Mouse (Mus musculus) Patski (cell line): ENCODE measurements around the gene Cav1. TPM values are rescaled to one million over a fixed set of nuclear protein-coding genes. Genes with fewer than 3 reads are reported as not detected.

ENCODE experiments used
- ATAC-seq: fragments of 100-300 bp; one replicate; pipeline ENCODE4 v1.8.0; 2021
- CTCF ChIA-PET: fragments of 350-600 bp; sonication (Branson Sonifier 250); formaldehyde crosslinking; loops from one replicate; lab custom pipeline; 2022; ENCODE audit warnings: inconsistent platforms; lab: Charles Lee
- POLR2A ChIA-PET: fragments of 350-600 bp; sonication (Branson Sonifier 250); formaldehyde crosslinking; loops from one replicate; lab custom pipeline; 2022; ENCODE audit warnings: antibody characterized with exemption, inconsistent platforms; lab: Charles Lee
- DNase-seq: peaks from one replicate; pipeline ENCODE4 v3.0.0-alpha.2; 2011; ENCODE audit warnings: low read depth, low spot score
- H3K27me3 ChIP-seq: fragments of 371-371 bp; one replicate; pipeline ENCODE4 v1.5.1; 2021
- CTCF ChIP-seq: fragments of 100-300 bp; IDR thresholded peaks from one replicate; pipeline ENCODE4 v1.5.1; 2021
- in situ Hi-C: fragments of 300-500 bp; cut with MboI; formaldehyde crosslinking; loops from 3 replicates; pipeline ENCODE4 v1.11.1; 2018; ENCODE audit warnings: low pct_unique_long_range_greater_than_20kb, mixed read lengths
- polyA plus RNA-seq: library from polyadenylated mRNA; unstranded; gene quantifications from one replicate; pipeline ENCODE4 v1.2.3, GENCODE M21; 2021

Gene Cav1
- polyA plus RNA-seq, 1 experiment from 2014 or later, result 175 TPM

DNA sequence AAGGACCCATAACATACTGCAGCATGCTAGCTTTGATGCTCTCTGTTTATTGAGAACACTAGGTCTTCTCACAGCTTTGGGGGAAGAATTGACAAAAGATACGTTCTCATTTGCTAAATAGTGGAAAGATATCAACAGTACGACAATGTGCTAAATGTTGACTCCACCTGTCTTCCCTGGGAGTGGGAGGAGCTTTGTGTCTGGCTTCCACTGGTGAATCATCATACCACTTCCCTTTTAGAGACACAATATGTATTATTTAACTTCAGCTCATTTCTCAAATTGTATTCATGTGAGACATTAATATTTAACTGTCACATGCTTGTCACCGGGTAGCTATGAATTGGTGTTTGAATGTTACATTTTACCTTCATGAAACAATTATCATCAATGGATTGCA is 22.3 kb upstream of the Cav1 start:
- ChIA-PET CTCF (interaction anchor here (0.9 to 1.4 kb wide), 3 partner anchors 16 to 89 kb away, joined by 3 read pairs; no protein-coding TSS in a partner anchor), POLR2A (no interaction called here)
- DNase-seq, result no peak
- in situ Hi-C loops, result no loop called here
- no peak for ATAC-seq
- no peak for TF ChIP-seq CTCF
- no peaks in the 10 kb centered on the region for H3K27me3 ChIP-seq

DNA sequence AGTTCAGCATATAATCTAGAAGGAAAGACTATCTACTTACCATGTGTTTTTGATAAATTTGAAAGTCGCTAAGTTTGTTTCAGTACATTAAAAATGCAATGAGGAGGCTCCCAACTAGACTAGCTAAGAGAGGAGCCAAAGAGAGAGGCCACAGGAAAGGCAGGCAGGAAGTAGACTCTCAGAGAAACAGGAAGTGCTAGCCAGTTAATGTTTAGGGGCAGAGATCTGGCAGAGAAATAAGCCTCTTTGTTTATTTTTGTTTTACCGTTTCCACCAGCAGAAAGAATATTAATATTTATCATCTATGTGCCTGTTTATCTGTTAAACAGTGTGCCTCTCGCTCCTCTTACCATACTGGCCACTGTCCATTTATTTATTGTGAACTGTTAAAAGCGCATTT is 19.8 kb upstream of the Cav1 start:
- ATAC-seq (no peak), DNase-seq (no peak)
- CTCF ChIA-PET, result interaction anchor here (0.8 kb wide), 1 partner anchor 73 kb away, joined by 4 read pairs; no protein-coding TSS in a partner anchor
- TF ChIP-seq CTCF, result no peak
- no peaks in the 10 kb centered on the region for H3K27me3 ChIP-seq
- in situ Hi-C loops, result no loop called here
- POLR2A ChIA-PET, result no interaction called here

DNA sequence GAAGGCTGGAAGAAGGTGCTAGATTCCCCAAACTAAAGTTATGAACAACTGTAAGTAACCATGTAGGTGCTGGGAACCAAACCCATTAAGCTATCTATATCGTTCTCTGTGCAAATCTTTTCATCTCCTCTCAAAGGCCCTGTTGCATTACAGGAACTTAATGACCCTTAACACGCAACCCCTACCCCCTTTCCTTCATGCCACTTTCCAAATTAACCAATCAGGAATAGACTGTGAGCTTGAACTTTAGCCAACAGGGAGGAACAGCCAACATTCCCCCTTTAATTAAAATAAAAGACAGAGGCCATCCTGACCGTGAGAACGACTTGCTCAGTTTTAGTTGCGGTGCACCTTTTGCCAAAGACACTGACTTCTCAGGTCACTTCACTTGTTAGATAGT is 11.0 kb upstream of the Cav1 start:
- CTCF ChIA-PET, result no interaction called here
- no peak for TF ChIP-seq CTCF
- no peak for DNase-seq
- ATAC-seq, result no peak
- H3K27me3 ChIP-seq, result no peaks in the 10 kb centered on the region
- in situ Hi-C loops, result no loop called here
- POLR2A ChIA-PET, result no interaction called here

DNA sequence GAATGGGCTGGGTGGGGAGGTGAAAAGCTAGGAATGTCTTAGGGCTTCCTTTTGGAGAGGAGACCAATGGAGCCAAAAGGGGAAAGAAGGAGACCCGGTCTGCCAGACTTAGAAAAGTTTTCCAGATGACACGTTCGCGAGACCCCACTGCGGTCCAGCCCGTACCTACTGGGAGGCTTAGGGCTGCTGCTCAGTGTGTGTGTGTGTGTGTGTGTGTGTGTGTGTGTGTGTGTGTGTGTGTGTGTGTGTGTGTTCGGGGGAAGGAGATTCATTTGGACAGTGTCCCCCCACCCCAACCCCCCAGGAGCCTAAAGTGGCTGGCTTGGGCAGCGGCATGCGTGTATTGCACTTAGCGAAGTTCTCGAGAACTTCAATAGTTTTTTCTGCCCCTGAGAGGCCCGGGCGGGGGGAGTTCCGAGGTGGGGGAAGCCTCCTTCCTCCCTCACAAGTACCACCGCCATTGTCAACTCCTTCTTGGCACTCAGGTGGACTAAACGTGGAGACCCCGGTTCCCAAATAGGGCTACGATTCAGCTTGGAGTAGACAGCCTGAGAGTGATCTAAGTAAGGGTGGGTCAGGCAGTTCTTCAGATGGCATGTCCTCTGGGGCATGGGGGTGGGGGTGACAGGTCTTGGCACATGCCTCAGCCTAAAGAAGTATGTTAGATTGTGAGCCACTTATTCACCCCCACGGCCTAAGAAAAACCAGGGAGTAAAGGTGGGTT is 629 bp downstream of the Cav1 start:
- CTCF ChIA-PET, result interaction anchor here (1.3 to 2.2 kb wide), 5 partner anchors 9 to 202 kb away, joined by 3 to 11 read pairs (median 4); no protein-coding TSS in a partner anchor
- no peaks in the 10 kb centered on the region for H3K27me3 ChIP-seq
- in situ Hi-C loops, result loop anchor here (5.0 kb wide), 1 partner anchor 99 kb away; no protein-coding TSS in a partner anchor
- TF ChIP-seq CTCF, result no peak
- no peak for DNase-seq
- ATAC-seq, result no peak
- POLR2A ChIA-PET, result interaction anchor here (0.8 to 2.5 kb wide), 3 partner anchors 25 to 926 kb away, joined by 7 to 11 read pairs (median 10); no protein-coding TSS in a partner anchor

DNA sequence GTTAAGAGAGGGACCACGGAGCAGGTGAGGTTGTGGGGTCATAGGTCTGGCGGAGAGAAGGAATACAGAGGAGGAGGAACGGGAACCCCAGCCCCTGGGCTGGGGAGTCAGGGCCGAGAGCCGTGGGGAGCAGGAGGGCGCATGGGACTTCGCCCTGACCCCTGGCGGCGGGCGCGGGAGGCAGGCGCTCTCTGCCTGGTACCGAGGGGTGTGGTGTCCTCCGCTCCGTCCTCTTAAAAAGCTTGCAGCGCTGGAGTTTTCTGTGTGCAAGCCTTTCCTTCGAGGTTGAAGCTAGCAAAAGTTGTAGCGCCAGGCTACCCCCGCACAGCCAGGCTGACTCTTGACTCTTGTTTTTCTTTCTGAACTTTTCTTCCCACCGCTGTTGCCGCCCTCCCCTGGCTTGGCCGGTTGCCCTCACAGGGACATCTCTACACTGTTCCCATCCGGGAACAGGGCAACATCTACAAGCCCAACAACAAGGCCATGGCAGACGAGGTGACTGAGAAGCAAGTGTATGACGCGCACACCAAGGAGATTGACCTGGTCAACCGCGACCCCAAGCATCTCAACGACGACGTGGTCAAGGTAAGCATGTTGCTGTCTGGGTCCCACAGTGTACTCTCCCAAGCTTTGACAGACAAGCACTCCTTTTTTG is 1.5 kb downstream of the Cav1 start:
- POLR2A ChIA-PET, result interaction anchor here (0.8 to 2.5 kb wide), 3 partner anchors 26 to 925 kb away, joined by 7 to 11 read pairs (median 10); no protein-coding TSS in a partner anchor
- H3K27me3 ChIP-seq, result no peaks in the 10 kb centered on the region
- in situ Hi-C loops, result loop anchor here (5.0 kb wide), 1 partner anchor 100 kb away; no protein-coding TSS in a partner anchor
- CTCF ChIA-PET, result interaction anchor here (0.8 to 2.2 kb wide), 4 partner anchors 53 to 169 kb away, joined by 3 to 11 read pairs (median 3); no protein-coding TSS in a partner anchor
- no peak for DNase-seq
- TF ChIP-seq CTCF, result peak; percentile 97
- peak; percentile 73 for ATAC-seq

DNA sequence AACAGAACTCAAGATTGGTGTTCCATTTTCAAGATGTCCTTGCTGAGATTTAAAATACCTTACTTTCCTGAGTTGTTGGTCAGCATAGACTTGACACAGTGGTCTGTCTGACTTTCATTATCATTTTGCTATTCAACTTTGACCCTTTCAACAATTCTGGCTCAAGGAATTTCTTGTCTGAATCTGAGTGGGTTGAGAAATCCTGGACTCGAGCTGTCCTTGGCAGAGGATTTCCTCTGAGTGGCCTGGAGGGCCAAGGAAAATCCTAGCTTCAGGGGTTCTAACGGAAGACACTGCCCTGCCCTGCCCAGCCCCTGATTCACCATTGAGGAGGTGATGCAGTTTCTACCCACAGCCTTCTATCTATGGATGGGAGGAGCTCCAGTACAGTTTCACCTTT is 2.5 kb downstream of the Cav1 start:
- no peak for DNase-seq
- in situ Hi-C loops, result loop anchor here (5.0 kb wide), 1 partner anchor 101 kb away; no protein-coding TSS in a partner anchor
- H3K27me3 ChIP-seq, result no peaks in the 10 kb centered on the region
- ChIA-PET POLR2A (no interaction called here), CTCF (interaction anchor here (0.8 to 2.2 kb wide), 4 partner anchors 52 to 170 kb away, joined by 3 to 11 read pairs (median 3); no protein-coding TSS in a partner anchor)
- TF ChIP-seq CTCF, result no peak
- no peak for ATAC-seq

DNA sequence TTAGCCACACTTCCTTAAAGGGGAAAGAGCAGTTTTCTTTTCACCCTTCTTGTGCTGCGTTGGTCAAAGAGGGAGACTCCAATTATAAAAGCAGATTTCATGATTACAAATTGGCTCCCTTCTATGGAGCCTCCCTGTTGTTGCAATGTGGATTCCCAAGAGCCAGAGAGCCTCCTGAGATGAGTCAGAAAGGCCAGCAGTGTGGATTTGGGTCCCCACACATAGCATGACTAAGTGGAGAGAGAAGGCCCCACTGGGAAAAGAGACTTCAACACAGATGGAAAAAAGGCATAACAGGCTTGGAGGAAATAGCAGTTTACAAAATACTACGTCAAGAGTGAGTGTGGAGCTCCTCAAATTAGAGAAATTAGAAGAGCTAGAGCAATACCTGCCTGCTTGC is 3.1 kb downstream of the Cav1 start:
- DNase-seq (no peak), ATAC-seq (peak; percentile 20)
- in situ Hi-C loops, result loop anchor here (5.0 kb wide), 1 partner anchor 102 kb away; no protein-coding TSS in a partner anchor
- no peaks in the 10 kb centered on the region for H3K27me3 ChIP-seq
- no peak for TF ChIP-seq CTCF
- ChIA-PET POLR2A (no interaction called here), CTCF (interaction anchor here (0.9 to 2.2 kb wide), 2 partner anchors 95 to 203 kb away, joined by 3 to 11 read pairs; no protein-coding TSS in a partner anchor)

DNA sequence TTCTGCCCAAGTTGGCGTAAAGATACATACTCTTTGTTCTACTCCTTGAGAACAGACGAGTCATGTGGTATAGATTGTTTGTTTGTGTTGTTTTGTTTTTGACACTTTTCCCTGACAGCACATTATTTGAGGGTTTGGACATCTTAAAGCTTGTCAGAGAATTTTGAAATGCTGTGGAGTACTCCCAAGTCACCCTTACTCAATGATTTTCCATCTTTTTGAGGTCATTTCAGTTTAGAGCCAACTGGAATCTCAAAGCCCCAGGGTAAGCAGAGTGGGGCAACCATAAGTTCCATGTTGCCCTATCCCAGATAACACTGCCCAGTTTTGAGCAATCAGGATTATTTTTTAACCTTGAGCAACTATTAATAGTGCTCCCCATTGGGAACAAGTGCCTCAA is 8.1 kb downstream of the Cav1 start:
- in situ Hi-C loops, result no loop called here
- POLR2A ChIA-PET, result no interaction called here
- no peak for DNase-seq
- no peak for ATAC-seq
- CTCF ChIA-PET, result no interaction called here
- TF ChIP-seq CTCF, result no peak
- no peaks in the 10 kb centered on the region for H3K27me3 ChIP-seq

DNA sequence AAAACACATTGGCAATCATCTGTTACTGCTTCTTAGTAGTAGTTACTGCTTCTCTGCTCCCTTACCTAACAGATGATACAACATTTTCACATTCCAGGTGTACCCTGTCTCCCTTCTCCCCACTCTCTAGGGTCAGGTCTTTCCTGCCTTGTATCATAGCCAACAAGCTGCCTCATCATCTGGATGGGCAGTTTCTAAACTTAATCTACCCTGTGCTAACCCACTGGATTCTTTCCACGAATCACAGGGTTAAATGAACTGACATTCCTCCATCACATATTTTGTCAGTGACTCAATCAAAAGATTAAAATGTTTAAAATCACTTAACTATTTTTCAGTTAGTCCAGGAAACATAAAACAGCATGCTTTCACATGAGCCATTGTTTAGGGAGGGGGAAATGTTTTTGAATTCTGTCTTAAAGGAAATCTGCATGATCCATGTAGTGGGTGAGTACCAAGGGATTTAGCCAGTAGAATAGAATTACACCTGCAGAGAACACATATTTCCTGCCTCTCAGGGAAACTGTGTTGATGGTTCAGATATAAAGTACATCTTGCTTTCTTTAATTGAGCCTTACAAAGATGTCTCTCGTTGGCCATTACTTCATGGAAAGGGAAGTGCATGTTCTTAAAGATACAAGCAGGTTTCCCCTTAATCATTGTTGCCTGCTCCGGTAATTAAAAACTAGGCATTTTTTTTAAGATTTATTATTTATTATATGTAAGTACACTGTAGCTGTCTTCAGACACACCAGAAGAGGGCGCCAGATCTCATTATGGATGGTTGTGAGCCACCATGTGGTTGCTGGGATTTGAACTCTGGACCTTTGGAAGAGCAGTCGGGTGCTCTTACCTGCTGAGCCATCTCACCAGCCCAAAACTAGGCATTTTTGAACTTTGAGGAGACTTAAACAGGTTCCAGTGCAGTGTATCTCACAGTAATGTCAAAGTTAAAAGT is 8.8 kb downstream of the Cav1 start:
- POLR2A ChIA-PET, result interaction anchor here (0.7 kb wide), 1 partner anchor 138 kb away, joined by 3 read pairs; no protein-coding TSS in a partner anchor
- TF ChIP-seq CTCF, result peak; percentile 50
- peak; percentile 57 for ATAC-seq
- CTCF ChIA-PET, result interaction anchor here (0.7 kb wide), 2 partner anchors 9 to 274 kb away, joined by 3 read pairs; partner anchors contain the start of gene Cav1
- in situ Hi-C loops, result loop anchor here (5.0 kb wide), 1 partner anchor 37 kb away; no protein-coding TSS in a partner anchor
- no peaks in the 10 kb centered on the region for H3K27me3 ChIP-seq
- no peak for DNase-seq
